8 mouse cellular contexts compared by ENCODE assay signal in genomic region chr17:25867836-25868600, GRCm38 (mm10). TPM values are rescaled to one million over a fixed set of nuclear protein-coding genes. Genes with fewer than 3 reads are reported as not detected.
A peak's percentile ranks its signal among the peaks of the same experiment; 100 is the strongest.
DNase-seq lines count a peak whose midpoint lies in the region; ATAC-seq and TF ChIP-seq lines count a peak whose summit lies in the region.

No protein-coding gene starts in this region.

- H3K4me3 ChIP-seq in hindbrain, postnatal 0 days (ENCODE audit: low read length), result peak overlapping the region; percentile 84
- peak overlapping the region; percentile 54 to 77 for H3K4me3 ChIP-seq in liver, embryonic 14.5 days (ENCODE audit: insufficient read depth in 1 of 2, low read depth in 2 of 2, low read length in 2 of 2)

- peak; percentile 9 for ATAC-seq in frontal cortex, adult (ENCODE audit: low TSS enrichment)
- peak; percentile 59 for ATAC-seq in hindbrain, postnatal 0 days
- peak; percentile 63 for ATAC-seq in liver, embryonic 14.5 days (ENCODE audit: insufficient read depth)

- no peak for TF ChIP-seq EP300 in liver, embryonic 14.5 days (IDR thresholded peaks at IDR 0.05; ENCODE audit: low read depth)

- H3K27ac ChIP-seq in hindbrain, postnatal 0 days, result peak overlapping the region; percentile 83
- peak overlapping the region; percentile 32 for H3K27ac ChIP-seq in liver, embryonic 14.5 days

- H3K9me3 ChIP-seq in hindbrain, postnatal 0 days (ENCODE audit: low read length), result no peaks in the 10 kb centered on the region
- no peaks in the 10 kb centered on the region for H3K9me3 ChIP-seq in liver, embryonic 14.5 days (ENCODE audit: control insufficient read depth, low read length)

- peak overlapping the region; percentile 89 for H3K4me2 ChIP-seq in hindbrain, postnatal 0 days (ENCODE audit: low read depth, low read length)
- peak overlapping the region; percentile 85 for H3K4me2 ChIP-seq in liver, embryonic 14.5 days (ENCODE audit: low read depth)

- peak overlapping the region; percentile 77 for H3K9ac ChIP-seq in hindbrain, postnatal 0 days (replicated peaks; ENCODE audit: low read length)
- H3K9ac ChIP-seq in liver, embryonic 14.5 days (replicated peaks), result peak overlapping the region; percentile 60

- H3K36me3 ChIP-seq in hindbrain, postnatal 0 days (ENCODE audit: insufficient read depth, low read length), result peaks cover 5% of the 10 kb centered on the region; the same call in 1 of the 2 replicates
- no peaks in the 10 kb centered on the region; the same call in 1 of the 2 replicates for H3K36me3 ChIP-seq in liver, embryonic 14.5 days (replicated peaks; ENCODE audit: control insufficient read depth, insufficient read depth, low read depth)

- DNase-seq in frontal cortex, adult 2 months (ENCODE audit: extremely low spot score in 1 of 2, low spot score in 1 of 2), result no peak
- peak; percentile 71 for DNase-seq in cerebellum, adult 9-10 months
- peak; percentile 46 to 62 for DNase-seq in gastrocnemius, adult 8-10 months (ENCODE audit: low spot score in 2 of 2)
- DNase-seq in hindbrain, postnatal 0 days (ENCODE audit: low spot score), result no peak
- no peak for DNase-seq in liver, embryonic 14.5 days (ENCODE audit: low read depth in 3 of 3, low spot score in 3 of 3)
- peak; percentile 82 for DNase-seq in neural tube, embryonic 10.5 days (ENCODE audit: extremely low spot score, low spot score)
- DNase-seq in B cell, adult 2 months, result no peak

- H3K4me1 ChIP-seq in hindbrain, postnatal 0 days (ENCODE audit: insufficient read depth, low read length), result peaks cover 4% of the 10 kb centered on the region
- H3K4me1 ChIP-seq in liver, embryonic 14.5 days (replicated peaks; ENCODE audit: control insufficient read depth in 2 of 2, insufficient read depth in 2 of 2, low read length in 1 of 2), result peaks cover 0 to 15% of the 10 kb centered on the region in 2 experiments; a peak in 3 of 4 replicates

- no peak for TF ChIP-seq CTCF in hindbrain, postnatal 0 days (IDR thresholded peaks at IDR 0.05; ENCODE audit: low read depth)
- TF ChIP-seq CTCF in liver, embryonic 14.5 days (IDR thresholded peaks at IDR 0.05; ENCODE audit: low read depth), result no peak

- 2% methylated on average over 40 of the region's 42 CpGs for WGBS in hindbrain, postnatal 0 days
- WGBS in liver, embryonic 14.5 days (ENCODE audit: insufficient replicate concordance), result under 1% methylated on average over 42 of the region's 42 CpGs

- no peaks in the 10 kb centered on the region for H3K27me3 ChIP-seq in hindbrain, postnatal 0 days (ENCODE audit: insufficient read depth, low read length)
- H3K27me3 ChIP-seq in liver, embryonic 14.5 days (ENCODE audit: control insufficient read depth, insufficient read depth, low read length), result no peaks in the 10 kb centered on the region

RNA-seq across cellular contexts. Expression of gene Mcrip2, which starts 0.5 kb away (rescaled TPM):
- 28.8 and 34.5 TPM in 2 replicates for polyA plus RNA-seq in frontal cortex, adult 2 months (2012; rRNA removed)
- total RNA-seq in gastrocnemius, adult 8-10 months (2022), result 100 to 1,000 TPM in 1 of 4 experiments, 10 to 100 TPM in 3; 87.4 to 108 (median 92.5) TPM
- total RNA-seq in hindbrain, postnatal 0 days (2014; rRNA removed), result 27.0 and 32.1 TPM in 2 replicates
- polyA plus RNA-seq in hindbrain, postnatal 0 days (2015; fragmentation: Nextera tagmentation; extraction: Ambion mirVana), result 54.3 and 54.7 TPM in 2 replicates
- 22.1 and 23.1 TPM in 2 replicates for polyA plus RNA-seq in liver, embryonic 14.5 days (2012; rRNA removed)
- polyA plus RNA-seq in liver, embryonic 14.5 days (2014; fragmentation: Nextera tagmentation; extraction: Ambion mirVana), result 44.0 and 44.9 TPM in 2 replicates

RNA-seq across cellular contexts. Expression of gene Wdr90, which starts 6.7 kb away (rescaled TPM):
- 33.6 and 39.7 TPM in 2 replicates for polyA plus RNA-seq in frontal cortex, adult 2 months (2012; rRNA removed)
- total RNA-seq in gastrocnemius, adult 8-10 months (2022), result 1 to 10 TPM in 1 of 4 experiments, under 1 TPM in 3; 0.36 to 1.6 (median 0.84) TPM
- total RNA-seq in hindbrain, postnatal 0 days (2014; rRNA removed), result 54.5 and 75.5 TPM in 2 replicates
- polyA plus RNA-seq in hindbrain, postnatal 0 days (2015; fragmentation: Nextera tagmentation; extraction: Ambion mirVana), result 13.2 TPM in 2 replicates
- polyA plus RNA-seq in liver, embryonic 14.5 days (2012; rRNA removed), result 18.1 and 19.6 TPM in 2 replicates
- polyA plus RNA-seq in liver, embryonic 14.5 days (2014; fragmentation: Nextera tagmentation; extraction: Ambion mirVana), result 7.5 and 11.1 TPM in 2 replicates

RNA-seq across cellular contexts. Expression of gene Mettl26, which starts 6.9 kb away (rescaled TPM):
- 74.9 and 79.9 TPM in 2 replicates for polyA plus RNA-seq in frontal cortex, adult 2 months (2012; rRNA removed)
- 10 to 100 TPM; 27.4 to 42.1 (median 31.3) TPM for total RNA-seq in gastrocnemius, adult 8-10 months (2022)
- 50.0 and 63.1 TPM in 2 replicates for total RNA-seq in hindbrain, postnatal 0 days (2014; rRNA removed)
- 62.9 and 64.8 TPM in 2 replicates for polyA plus RNA-seq in hindbrain, postnatal 0 days (2015; fragmentation: Nextera tagmentation; extraction: Ambion mirVana)
- polyA plus RNA-seq in liver, embryonic 14.5 days (2012; rRNA removed), result 45.3 and 47.6 TPM in 2 replicates
- polyA plus RNA-seq in liver, embryonic 14.5 days (2014; fragmentation: Nextera tagmentation; extraction: Ambion mirVana), result 46.5 and 50.3 TPM in 2 replicates

RNA-seq across cellular contexts. Expression of gene Wfikkn1, which starts 12.6 kb away (rescaled TPM):
- 0.61 and 0.64 TPM in 2 replicates for polyA plus RNA-seq in frontal cortex, adult 2 months (2012; rRNA removed)
- under 1 TPM; 0.15 to 0.62 (median 0.38) TPM for total RNA-seq in gastrocnemius, adult 8-10 months (2022)
- total RNA-seq in hindbrain, postnatal 0 days (2014; rRNA removed), result 1.2 and 1.5 TPM in 2 replicates
- polyA plus RNA-seq in hindbrain, postnatal 0 days (2015; fragmentation: Nextera tagmentation; extraction: Ambion mirVana), result 0.33 and 0.58 TPM in 2 replicates
- 0.54 and 0.71 TPM in 2 replicates for polyA plus RNA-seq in liver, embryonic 14.5 days (2012; rRNA removed)
- 0.52 and 0.67 TPM in 2 replicates for polyA plus RNA-seq in liver, embryonic 14.5 days (2014; fragmentation: Nextera tagmentation; extraction: Ambion mirVana)

RNA-seq across cellular contexts. Expression of gene Rhot2, which starts 23.4 kb away (rescaled TPM):
- polyA plus RNA-seq in frontal cortex, adult 2 months (2012; rRNA removed), result 101 and 122 TPM in 2 replicates
- total RNA-seq in gastrocnemius, adult 8-10 months (2022), result 10 to 100 TPM; 63.3 to 72.7 (median 68.0) TPM
- 39.8 and 64.1 TPM in 2 replicates for total RNA-seq in hindbrain, postnatal 0 days (2014; rRNA removed)
- polyA plus RNA-seq in hindbrain, postnatal 0 days (2015; fragmentation: Nextera tagmentation; extraction: Ambion mirVana), result 14.6 and 15.8 TPM in 2 replicates
- polyA plus RNA-seq in liver, embryonic 14.5 days (2012; rRNA removed), result 33.3 and 34.7 TPM in 2 replicates
- polyA plus RNA-seq in liver, embryonic 14.5 days (2014; fragmentation: Nextera tagmentation; extraction: Ambion mirVana), result 4.2 and 5.3 TPM in 2 replicates

Comparison
In these comparisons a context has a peak if more than half of its experiments do, and no peak if none do; other contexts are left out.
1. ATAC-seq: peak in every context shown above with its lines; median percentile 63 in liver, embryonic 14.5 days; 59 in hindbrain, postnatal 0 days; 9 in frontal cortex, adult.
2. DNase-seq: peak in cerebellum, adult 9-10 months (single experiment), gastrocnemius, adult 8-10 months (2 of 2) and neural tube, embryonic 10.5 days (single experiment); none in frontal cortex, adult 2 months (0 of 2), hindbrain, postnatal 0 days (single experiment), liver, embryonic 14.5 days (0 of 3) and B cell, adult 2 months (0 of 2).